Mouse (Mus musculus) subcutaneous adipose tissue, adult 2 months (tissue): ENCODE measurements around the gene Gm6217. TPM values are rescaled to one million over a fixed set of nuclear protein-coding genes. Genes with fewer than 3 reads are reported as not detected.

Experiments
- polyA plus RNA-seq: library from polyadenylated mRNA; depleted of rRNA; stranded (reverse); fragments of >200 nt; gene quantifications from 2 replicates; pipeline ENCODE4 v1.2.3, GENCODE M21; 2012; ENCODE audit warnings: low replicate concordance; rRNA removed

Gm6217 gene
- not detected in 2 replicates for polyA plus RNA-seq

GRCm38 (mm10) chr1:82931326-82931725 lies at the start of gene Gm6217:
Gene Gm6217 (minus strand): TSS chr1:82931399.

GRCm38 (mm10) chr1:82959870-82960385 lies 28.7 kb upstream of the Gm6217 start, which contains the start of gene Gm47955:
Gene Gm47955 (plus strand): TSS chr1:82960286.

GRCm38 (mm10) chr1:82955913-82956312 lies 24.7 kb upstream of the Gm6217 start, which contains the start of gene Gm7544:
Gene Gm7544 (minus strand): TSS chr1:82956013.

GRCm38 (mm10) chr1:82943295-82943694 lies 12.1 kb upstream of the Gm6217 start, which contains the start of gene A030003K21Rik:
Gene A030003K21Rik (minus strand): TSS chr1:82943388.

GRCm38 (mm10) chr1:82924650-82925049 lies 6.5 kb downstream of the Gm6217 start, which contains the start of gene A030014E15Rik:
Gene A030014E15Rik (plus strand): TSS chr1:82924917.

GRCm38 (mm10) chr1:82913025-82913424 lies 18.2 kb downstream of the Gm6217 start, which contains the start of gene A030005L19Rik:
Gene A030005L19Rik (plus strand): TSS chr1:82913325.

Other genes with a start within 250 kb of the Gm6217 start
- gene Mff, start 206.5 kb downstream of the Gm6217 start, polyA plus RNA-seq, result 62.7 and 73.0 TPM in 2 replicates
- gene Tm4sf20, start 162.9 kb downstream of the Gm6217 start, polyA plus RNA-seq, result not detected in 2 replicates
- not detected in 2 replicates for gene Gm47791, start 160.2 kb downstream of the Gm6217 start, polyA plus RNA-seq
- gene Agfg1, start 91.9 kb downstream of the Gm6217 start, polyA plus RNA-seq, result 36.6 and 52.2 TPM in 2 replicates
- gene A030005L19Rik, start 18.1 kb downstream of the Gm6217 start, polyA plus RNA-seq, result 0.47 and 1.1 TPM in 2 replicates
- gene A030014E15Rik, start 6.5 kb downstream of the Gm6217 start, polyA plus RNA-seq, result not detected in 2 replicates
- not detected in 2 replicates for gene A030003K21Rik, start 12.0 kb upstream of the Gm6217 start, polyA plus RNA-seq
- gene Gm7544, start 24.6 kb upstream of the Gm6217 start, polyA plus RNA-seq, result not detected in 2 replicates
- not detected in 2 replicates for gene Gm47955, start 28.9 kb upstream of the Gm6217 start, polyA plus RNA-seq
- not detected in 2 replicates for gene Gm47959, start 69.1 kb upstream of the Gm6217 start, polyA plus RNA-seq
- 0.95 and 1.2 TPM in 2 replicates for gene Slc19a3, start 107.0 kb upstream of the Gm6217 start, polyA plus RNA-seq
- not detected in 2 replicates for gene Krtap28-10, start 111.1 kb upstream of the Gm6217 start, polyA plus RNA-seq
- not detected in 2 replicates for gene Gm47969, start 113.5 kb upstream of the Gm6217 start, polyA plus RNA-seq
- not detected in 2 replicates for gene A030005K14Rik, start 128.0 kb upstream of the Gm6217 start, polyA plus RNA-seq
- 0.16 TPM in 1 of 2 replicates, not detected in the other for gene Krtap28-13, start 129.5 kb upstream of the Gm6217 start, polyA plus RNA-seq
- not detected in 2 replicates for gene Ccl20, start 185.4 kb upstream of the Gm6217 start, polyA plus RNA-seq
- gene Daw1, start 228.4 kb upstream of the Gm6217 start, polyA plus RNA-seq, result 0.09 TPM in 1 of 2 replicates, not detected in the other